Mouse (Mus musculus) kidney, adult 2 months (tissue): ENCODE results near the gene Rnf5. TPM values are rescaled to one million over a fixed set of nuclear protein-coding genes. Genes with fewer than 3 reads are reported as not detected.
A peak's percentile ranks its signal among the peaks of the same experiment; 100 is the strongest.

Experiments
- DNase-seq: peaks from one replicate; pipeline ENCODE4 v3.0.0; 2021
- H3K27ac ChIP-seq: fragments of 200-500 bp; 2 replicates; pipeline ENCODE4 v1.5.1; 2012; ENCODE audit warnings: low read depth, low read length, control low read depth, inconsistent platforms; ENCODE audit not compliant: insufficient read depth
- H3K27me3 ChIP-seq: fragments of 200-500 bp; replicated peaks from 2 replicates; pipeline ENCODE4 v1.6.1; 2012; ENCODE audit warnings: mild to moderate bottlenecking, moderate library complexity, low read length, inconsistent platforms; ENCODE audit not compliant: control insufficient read depth, insufficient read depth
- H3K36me3 ChIP-seq: fragments of 200-500 bp; 2 replicates; pipeline ENCODE4 v1.6.1; 2012; ENCODE audit warnings: mild to moderate bottlenecking, moderate library complexity, low read length, inconsistent platforms; ENCODE audit not compliant: control insufficient read depth, insufficient read depth
- H3K4me1 ChIP-seq: fragments of 200-500 bp; 2 replicates; pipeline ENCODE4 v1.6.1; 2011; ENCODE audit warnings: low read length; ENCODE audit not compliant: control insufficient read depth, insufficient read depth
- H3K4me3 ChIP-seq: fragments of 200-500 bp; 2 replicates; pipeline ENCODE4 v1.5.1; 2011; ENCODE audit warnings: mild to moderate bottlenecking, low read depth, low read length, control low read depth; ENCODE audit not compliant: insufficient read depth
- CTCF ChIP-seq: fragments of 200-500 bp; conservative IDR thresholded peaks from 2 replicates; pipeline ENCODE4 v1.5.1; 2011; ENCODE audit warnings: low read depth, mild to moderate bottlenecking, control low read depth, low read length, moderate library complexity, mixed read lengths; ENCODE audit not compliant: insufficient read depth, insufficient read length
- POLR2A ChIP-seq: fragments of 200-500 bp; IDR thresholded peaks from one replicate; pipeline ENCODE4 v1.6.1; 2011; ENCODE audit warnings: low read depth, low read length, control low read depth
- WGBS: fragments of 180-500 bp; shearing (Covaris S2); methylation state at CpG from one replicate; pipeline ENCODE4 v1.1.7; 2018; 5-methylcytosine and 5-hydroxymethylcytosine counted together
- polyA plus RNA-seq: library from polyadenylated mRNA; depleted of rRNA; stranded (reverse); fragments of >200 nt; gene quantifications from 2 replicates; pipeline ENCODE4 v1.2.3, GENCODE M21; 2012

The Rnf5 gene
- polyA plus RNA-seq, 1 experiment = 256 TPM

GRCm38 (mm10) chr17:34604511-34605237 is 1.2 kb upstream of the Rnf5 start:
- no peaks in the 10 kb centered on the region for H3K27me3 ChIP-seq
- DNase-seq = peak; percentile 88
- WGBS = 7% methylated on average over 24 of the region's 24 CpGs
- peak overlapping the region; percentile 67 for H3K4me3 ChIP-seq
- H3K27ac ChIP-seq = peak overlapping the region; percentile 97
- H3K4me1 ChIP-seq = peaks cover 32% of the 10 kb centered on the region
- H3K36me3 ChIP-seq = no peaks in the 10 kb centered on the region
- TF ChIP-seq CTCF (no peak), POLR2A (no peak)

- TF ChIP-seq POLR2A (peak; percentile 91), CTCF (no peak)
- H3K4me1 ChIP-seq = peaks cover 31% of the 10 kb centered on the region
- no peaks in the 10 kb centered on the region for H3K27me3 ChIP-seq
- WGBS = under 1% methylated on average over 34 of the region's 35 CpGs
- peak within 1 kb of the TSS; percentile 93 for H3K4me3 ChIP-seq
- peak; percentile 100 for DNase-seq
- H3K27ac ChIP-seq = peak within 1 kb of the TSS; percentile 97
- no peaks in the 10 kb centered on the region for H3K36me3 ChIP-seq
Observed at GRCm38 (mm10) chr17:34604061-34604508, 595 bp upstream of the Rnf5 start, which contains the start of gene Agpat1. Agpat1 (plus strand) TSS chr17:34604262.

- TF ChIP-seq CTCF = no peak
- no peak for TF ChIP-seq POLR2A
- WGBS = 79% methylated on average over 12 of the region's 12 CpGs
- H3K4me3 ChIP-seq = no peak overlapping the region
- H3K36me3 ChIP-seq = no peaks in the 10 kb centered on the region
- DNase-seq = no peak
- H3K27me3 ChIP-seq = no peaks in the 10 kb centered on the region
- H3K4me1 ChIP-seq = peaks cover 20% of the 10 kb centered on the region; the same call in 1 of the 2 replicates
- H3K27ac ChIP-seq = no peak overlapping the region
Observed at GRCm38 (mm10) chr17:34601796-34602195, 1.7 kb downstream of the Rnf5 start.

GRCm38 (mm10) chr17:34599891-34600290 is 3.6 kb downstream of the Rnf5 start:
- H3K27ac ChIP-seq = no peak overlapping the region
- peaks cover 4% of the 10 kb centered on the region; the same call in 1 of the 2 replicates for H3K36me3 ChIP-seq
- no peak overlapping the region for H3K4me3 ChIP-seq
- DNase-seq = no peak
- TF ChIP-seq POLR2A = no peak
- no peak for TF ChIP-seq CTCF
- WGBS = 75% methylated on average over 9 of the region's 9 CpGs
- peaks cover 14% of the 10 kb centered on the region; the same call in 1 of the 2 replicates for H3K4me1 ChIP-seq
- no peaks in the 10 kb centered on the region for H3K27me3 ChIP-seq

- WGBS = 22% methylated on average over 6 of the region's 6 CpGs
- no peak for TF ChIP-seq POLR2A
- Histone ChIP-seq H3K4me1 (peaks cover 9% of the 10 kb centered on the region), H3K27ac (no peak within 1 kb of the TSS), H3K36me3 (peaks cover 4% of the 10 kb centered on the region; the same call in 1 of the 2 replicates), H3K4me3 (no peak within 1 kb of the TSS), H3K27me3 (no peaks in the 10 kb centered on the region)
- DNase-seq = no peak
Observed at GRCm38 (mm10) chr17:34597566-34598095, 5.9 kb downstream of the Rnf5 start, which contains the start of gene Ager. Ager (plus strand) TSS chr17:34597862.

- Histone ChIP-seq H3K27ac (no peak overlapping the region), H3K27me3 (no peaks in the 10 kb centered on the region), H3K4me3 (no peak overlapping the region), H3K4me1 (peaks cover 7% of the 10 kb centered on the region), H3K36me3 (peaks cover 4% of the 10 kb centered on the region; the same call in 1 of the 2 replicates)
- no peak for DNase-seq
- TF ChIP-seq POLR2A (no peak), CTCF (no peak)
- WGBS = 66% methylated on average over 8 of the region's 8 CpGs
Observed at GRCm38 (mm10) chr17:34596098-34596497, 7.4 kb downstream of the Rnf5 start.

- Histone ChIP-seq H3K27ac (no peak overlapping the region), H3K27me3 (no peaks in the 10 kb centered on the region), H3K36me3 (peaks cover 4% of the 10 kb centered on the region; the same call in 1 of the 2 replicates), H3K4me1 (peaks cover 11% of the 10 kb centered on the region), H3K4me3 (peak overlapping the region; percentile 69)
- TF ChIP-seq CTCF (no peak), POLR2A (no peak)
- 45% methylated on average over 34 of the region's 34 CpGs for WGBS
- no peak for DNase-seq
Observed at GRCm38 (mm10) chr17:34593752-34594525, 9.6 kb downstream of the Rnf5 start.
